Mouse (Mus musculus): Measurements from ENCODE around the gene Sall2.
"Not testable (repeated sequence)": the region's sequence is repeated elsewhere in the genome, so short reads cannot be mapped to it uniquely, and the experiment has no call there.

Gene Sall2

DNA sequence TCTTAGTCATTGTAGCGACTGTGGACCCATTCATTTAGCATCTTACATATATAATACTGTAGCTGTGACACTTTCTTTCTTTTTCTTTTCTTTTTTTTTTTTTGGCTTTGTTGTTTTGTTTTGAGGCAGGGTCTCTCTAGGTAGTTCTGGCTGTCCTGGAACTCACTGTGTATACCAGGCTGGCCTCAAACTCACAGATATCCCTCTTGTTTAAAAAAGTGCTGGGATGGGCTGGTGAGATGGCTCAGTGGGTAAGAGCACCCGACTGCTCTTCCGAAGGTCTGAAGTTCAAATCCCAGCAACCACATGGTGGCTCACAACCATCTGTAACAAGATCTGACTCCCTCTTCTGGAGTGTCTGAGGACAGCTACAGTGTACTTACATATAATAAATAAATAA lies 25.0 kb downstream of the Sall2 start:
- DNase-seq (ENCODE audit: low read depth, low spot score), result not testable (repeated sequence)

DNA sequence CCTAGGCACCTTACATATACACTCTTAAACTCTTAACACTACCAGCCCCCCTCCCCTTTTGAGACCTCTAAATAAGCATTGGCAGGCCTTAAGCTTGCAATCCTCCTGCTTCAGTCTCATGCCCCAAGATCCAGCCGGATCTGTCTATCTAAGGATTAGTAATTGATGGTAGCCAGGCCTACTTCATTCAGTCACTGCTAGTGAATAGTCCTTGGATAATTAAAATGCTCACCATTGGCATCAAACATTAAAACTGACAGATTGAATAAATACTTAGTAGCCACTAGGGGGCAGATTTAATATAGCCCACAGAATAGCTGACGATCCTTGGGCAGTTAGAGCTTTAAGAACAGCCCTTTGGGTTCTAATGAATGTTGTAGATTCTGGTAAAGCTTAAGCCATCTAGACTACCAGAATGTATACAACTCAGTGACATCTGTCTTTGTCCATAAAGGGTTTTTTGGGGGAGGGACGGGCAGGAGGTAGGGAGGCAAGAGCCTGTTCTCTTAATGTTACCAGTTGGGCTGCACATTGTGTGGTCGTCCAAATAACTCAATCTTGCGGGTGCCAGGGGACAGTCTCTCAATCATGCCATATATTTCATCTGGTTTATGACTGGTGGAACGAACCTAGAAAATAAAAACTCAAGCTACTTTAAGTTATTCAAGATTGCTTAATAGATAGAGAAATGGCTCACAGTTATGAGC lies 32.9 kb downstream of the Sall2 start:
- DNase-seq (ENCODE audit: low read depth, low spot score), result no peak

DNA sequence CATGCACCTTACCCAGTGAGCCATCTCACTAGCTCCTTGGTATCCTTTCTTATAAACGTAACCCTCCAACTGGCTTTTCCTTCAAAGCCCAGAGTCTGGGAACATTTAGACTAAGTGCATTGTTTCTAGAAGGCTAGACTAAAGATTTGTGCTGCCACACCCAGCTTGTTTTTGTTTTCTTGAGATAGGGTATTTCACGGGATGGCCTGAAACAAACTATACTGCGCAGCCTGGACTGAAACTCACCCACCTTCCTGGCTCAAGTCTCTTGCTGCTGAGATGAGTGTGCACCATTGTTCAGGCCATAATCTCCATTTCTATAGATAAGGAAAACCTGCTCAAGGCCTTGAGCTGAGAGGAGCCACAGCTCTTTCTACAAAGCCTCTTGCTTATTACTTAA lies 44.4 kb downstream of the Sall2 start:
- DNase-seq (ENCODE audit: low read depth, low spot score), result no peak

DNA sequence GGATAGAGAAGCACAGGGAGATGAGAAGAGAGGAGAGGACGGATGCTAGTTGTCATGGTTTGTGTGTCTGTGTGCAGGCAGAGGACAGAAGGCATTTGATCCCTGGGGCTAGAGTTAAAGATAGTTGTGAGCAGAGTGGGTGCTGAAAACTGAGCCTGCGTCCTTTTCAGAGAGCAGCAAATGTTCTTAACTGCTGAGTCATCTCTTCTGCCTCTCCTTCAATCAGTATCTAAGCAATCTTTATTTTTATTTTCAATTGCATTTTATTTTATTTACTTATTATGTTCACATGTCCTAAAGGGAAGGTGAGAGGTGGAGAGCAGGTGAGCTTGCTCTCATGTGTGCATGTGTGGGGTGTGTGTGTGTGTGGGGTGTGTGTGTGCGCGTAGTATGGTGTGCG lies 44.9 kb downstream of the Sall2 start:
- no peak for DNase-seq (ENCODE audit: low read depth, low spot score)

DNA sequence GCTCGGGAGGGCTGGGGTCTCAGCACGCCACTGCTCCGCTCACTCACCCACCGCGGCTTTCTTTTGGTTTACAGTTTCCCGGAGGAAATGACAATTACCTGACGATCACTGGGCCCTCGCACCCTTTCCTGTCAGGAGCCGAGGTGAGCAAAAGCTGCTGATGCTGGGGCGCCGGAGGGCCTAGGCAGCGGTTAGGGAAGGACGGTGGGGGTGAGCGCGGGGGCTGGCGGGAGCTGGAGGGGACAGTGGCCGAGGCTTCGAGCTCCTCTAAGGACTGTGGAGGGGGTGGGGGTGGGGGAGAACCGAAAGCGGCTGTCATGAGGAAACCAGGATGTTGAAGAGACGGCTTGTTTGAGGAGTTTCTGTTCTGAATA lies 48.8 kb downstream of the Sall2 start:
- DNase-seq (ENCODE audit: low read depth, low spot score), result no peak

DNA sequence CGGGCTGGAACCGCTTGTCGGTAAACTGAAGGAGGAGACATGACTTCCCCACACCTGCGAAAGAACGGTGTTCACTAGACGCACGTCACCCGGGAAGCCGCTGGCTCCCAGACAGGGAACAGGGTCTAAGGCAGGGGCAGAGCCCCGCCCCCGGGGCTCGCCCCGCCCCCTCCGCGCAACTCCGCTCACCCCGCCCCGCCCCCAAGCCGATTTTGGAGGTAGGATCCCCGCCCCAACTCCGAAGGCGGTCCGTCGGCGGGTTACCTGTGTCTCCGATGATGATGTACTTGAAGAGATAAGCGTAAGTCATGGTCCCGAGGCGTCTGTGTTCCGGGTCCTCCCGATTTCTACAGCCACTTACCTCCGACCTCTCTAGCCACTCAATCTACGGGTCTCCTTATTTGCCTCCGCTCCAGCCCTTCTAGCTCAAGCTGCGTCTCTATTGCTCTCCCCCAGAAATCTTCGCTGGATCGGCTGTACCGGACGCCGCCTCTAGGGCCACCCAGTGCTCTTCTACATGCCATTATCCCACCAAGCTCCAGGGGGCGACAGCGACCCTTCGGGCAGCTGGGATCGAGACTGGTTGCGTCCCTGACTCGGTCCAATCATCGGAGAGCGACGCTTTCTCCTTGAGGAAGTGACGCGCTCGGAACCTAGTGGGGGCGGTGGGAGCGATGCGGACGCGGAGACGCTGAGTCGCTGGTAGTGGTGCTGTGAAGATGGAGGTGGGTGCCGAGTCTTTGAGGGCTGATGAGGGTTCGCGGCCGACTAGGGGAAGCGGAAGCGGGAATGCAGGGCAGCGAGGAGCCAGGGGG lies 49.4 kb downstream of the Sall2 start, which contains the start of the genes Tox4 and Rab2b:
TSS of gene Tox4 (plus strand) at position 215 of the 815 bp plus-strand sequence.
TSS of gene Rab2b (minus strand) at position 614 of the 815 bp plus-strand sequence.
- DNase-seq (ENCODE audit: low read depth, low spot score), result peak; percentile 99

DNA sequence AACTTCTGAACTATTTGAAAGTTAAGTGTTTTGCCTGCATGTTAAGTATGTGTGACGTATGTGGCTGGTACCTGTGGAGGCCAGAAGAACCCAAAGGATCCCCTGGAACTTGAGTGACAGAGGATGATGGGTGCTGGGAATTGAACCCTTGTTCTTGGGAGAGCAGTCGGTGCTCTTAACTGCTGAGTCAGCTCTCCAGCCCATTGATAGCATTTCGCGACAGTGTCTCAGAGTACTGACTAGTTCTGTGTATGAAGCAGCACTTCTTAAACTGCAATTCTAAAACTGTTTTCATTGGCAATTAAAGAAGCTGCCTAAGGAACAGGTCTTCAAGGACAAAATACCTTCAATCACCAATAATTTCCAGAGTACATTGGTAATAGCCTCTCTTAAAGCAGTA lies 51.4 kb downstream of the Sall2 start:
- DNase-seq (ENCODE audit: low read depth, low spot score), result no peak

DNA sequence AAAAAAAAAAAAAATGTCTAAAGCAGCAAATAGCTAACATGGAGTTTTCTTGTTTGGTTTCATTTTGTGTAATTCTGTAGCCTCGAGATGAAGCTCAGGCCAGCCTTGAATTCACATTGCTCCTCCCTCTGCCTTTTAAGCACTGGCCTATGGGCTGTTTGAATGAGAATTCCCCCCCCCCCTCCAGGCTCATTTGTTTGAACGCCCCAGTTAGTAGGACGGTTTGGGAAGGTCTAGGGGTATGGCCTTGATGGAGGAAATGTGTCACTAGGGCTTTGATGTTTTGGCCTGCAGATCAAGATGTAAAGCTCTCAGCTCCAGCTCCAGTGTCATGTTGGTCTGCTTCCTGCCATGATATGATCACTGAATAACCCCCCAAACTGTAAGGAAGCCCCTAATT lies 55.8 kb downstream of the Sall2 start:
- DNase-seq (ENCODE audit: low read depth, low spot score), result no peak
